Mouse (Mus musculus): Measurements from ENCODE around the gene Gabpa. TPM values are rescaled to one million over a fixed set of nuclear protein-coding genes. Genes with fewer than 3 reads are reported as not detected.

The Gabpa gene
- polyA plus RNA-seq, 1 experiment from 2014 or later: 13.9 TPM

GRCm38 (mm10) chr16:84835441-84835822 is 707 bp downstream of the Gabpa start, which contains the start of gene Atp5j:
Gene Atp5j (minus strand): TSS chr16:84835625.
- ATAC-seq (peak; percentile 71), DNase-seq (ENCODE audit: low spot score) (peak; percentile 90)
- peak within 1 kb of the TSS; percentile 92 for H3K4me3 ChIP-seq (ENCODE audit: low read depth, low read length)
- peaks cover 4% of the 10 kb centered on the region; the same call in 1 of the 2 replicates for H3K4me1 ChIP-seq (ENCODE audit: insufficient read depth, low read depth, low read length)
- no peak for TF ChIP-seq EP300 (IDR thresholded peaks at IDR 0.05)
- TF ChIP-seq CTCF (IDR thresholded peaks at IDR 0.05): no peak
- H3K4me2 ChIP-seq (replicated peaks; ENCODE audit: low read depth, low read length): peak within 1 kb of the TSS; percentile 78
- H3K36me3 ChIP-seq (ENCODE audit: insufficient read depth, low read length): peaks cover 8% of the 10 kb centered on the region; the same call in 1 of the 2 replicates
- WGBS: under 1% methylated on average over 33 of the region's 57 CpGs
- H3K9me3 ChIP-seq (ENCODE audit: low read length): no peaks in the 10 kb centered on the region
- peak within 1 kb of the TSS; percentile 97 for H3K9ac ChIP-seq (replicated peaks; ENCODE audit: low read depth)
- no peaks in the 10 kb centered on the region for H3K27me3 ChIP-seq (replicated peaks; ENCODE audit: insufficient read depth, low read length)
- H3K27ac ChIP-seq (ENCODE audit: low read length): peak within 1 kb of the TSS; percentile 98

- ATAC-seq (no peak), DNase-seq (ENCODE audit: low spot score) (peak; percentile 77)
- TF ChIP-seq CTCF (IDR thresholded peaks at IDR 0.05): no peak
- TF ChIP-seq EP300 (IDR thresholded peaks at IDR 0.05): no peak
- H3K27ac ChIP-seq (ENCODE audit: low read length): peak overlapping the region; percentile 98
- peaks cover 4% of the 10 kb centered on the region; the same call in 1 of the 2 replicates for H3K4me1 ChIP-seq (ENCODE audit: insufficient read depth, low read depth, low read length)
- H3K27me3 ChIP-seq (replicated peaks; ENCODE audit: insufficient read depth, low read length): no peaks in the 10 kb centered on the region
- H3K4me3 ChIP-seq (ENCODE audit: low read depth, low read length): peak overlapping the region; percentile 92
- H3K9me3 ChIP-seq (ENCODE audit: low read length): no peaks in the 10 kb centered on the region
- 6% methylated on average over 22 of the region's 29 CpGs for WGBS
- H3K9ac ChIP-seq (replicated peaks; ENCODE audit: low read depth): peak overlapping the region; percentile 97
- peaks cover 5% of the 10 kb centered on the region; the same call in 1 of the 2 replicates for H3K36me3 ChIP-seq (ENCODE audit: insufficient read depth, low read length)
- peak overlapping the region; percentile 78 for H3K4me2 ChIP-seq (replicated peaks; ENCODE audit: low read depth, low read length)
Measured at GRCm38 (mm10) chr16:84835823-84836743, 1.4 kb downstream of the Gabpa start.

- ATAC-seq (no peak), DNase-seq (ENCODE audit: low spot score) (no peak)
- Histone ChIP-seq H3K36me3 (ENCODE audit: insufficient read depth, low read length) (no peaks in the 10 kb centered on the region; the same call in 1 of the 2 replicates), H3K4me1 (ENCODE audit: insufficient read depth, low read depth, low read length) (peaks cover 4% of the 10 kb centered on the region; the same call in 1 of the 2 replicates), H3K27me3 (replicated peaks; ENCODE audit: insufficient read depth, low read length) (no peaks in the 10 kb centered on the region), H3K4me3 (ENCODE audit: low read depth, low read length) (no peak overlapping the region), H3K27ac (ENCODE audit: low read length) (no peak overlapping the region), H3K4me2 (replicated peaks; ENCODE audit: low read depth, low read length) (no peak overlapping the region), H3K9ac (replicated peaks; ENCODE audit: low read depth) (no peak overlapping the region), H3K9me3 (ENCODE audit: low read length) (no peaks in the 10 kb centered on the region)
- no peak for TF ChIP-seq EP300 (IDR thresholded peaks at IDR 0.05)
- TF ChIP-seq CTCF (IDR thresholded peaks at IDR 0.05): no peak
- WGBS: 74% methylated on average over 2 of the region's 2 CpGs
Measured at GRCm38 (mm10) chr16:84838576-84838975, 3.9 kb downstream of the Gabpa start.

- TF ChIP-seq EP300 (IDR thresholded peaks at IDR 0.05) (peak; percentile 67), CTCF (IDR thresholded peaks at IDR 0.05) (no peak)
- H3K36me3 ChIP-seq (ENCODE audit: insufficient read depth, low read length): peaks cover 37% of the 10 kb centered on the region; the same call in 1 of the 2 replicates
- peak; percentile 23; the same call in 1 of the 2 replicates for ATAC-seq
- H3K27ac ChIP-seq (ENCODE audit: low read length): no peak overlapping the region
- H3K4me3 ChIP-seq (ENCODE audit: low read depth, low read length): no peak overlapping the region
- H3K4me2 ChIP-seq (replicated peaks; ENCODE audit: low read depth, low read length): no peak overlapping the region
- no peaks in the 10 kb centered on the region for H3K4me1 ChIP-seq (ENCODE audit: insufficient read depth, low read depth, low read length)
- 64% methylated on average over 6 of the region's 6 CpGs for WGBS
- DNase-seq (ENCODE audit: low spot score): no peak
- no peaks in the 10 kb centered on the region for H3K9me3 ChIP-seq (ENCODE audit: low read length)
- no peaks in the 10 kb centered on the region for H3K27me3 ChIP-seq (replicated peaks; ENCODE audit: insufficient read depth, low read length)
- H3K9ac ChIP-seq (replicated peaks; ENCODE audit: low read depth): no peak overlapping the region
Measured at GRCm38 (mm10) chr16:84853492-84853891, 18.8 kb downstream of the Gabpa start.

GRCm38 (mm10) chr16:84864656-84865055 is 29.9 kb downstream of the Gabpa start:
- no peaks in the 10 kb centered on the region for H3K9me3 ChIP-seq (ENCODE audit: low read length)
- 84% methylated on average over 8 of the region's 8 CpGs for WGBS
- H3K9ac ChIP-seq (replicated peaks; ENCODE audit: low read depth): no peak overlapping the region
- H3K4me1 ChIP-seq (ENCODE audit: insufficient read depth, low read depth, low read length): no peaks in the 10 kb centered on the region
- peaks cover 18% of the 10 kb centered on the region; the same call in 1 of the 2 replicates for H3K36me3 ChIP-seq (ENCODE audit: insufficient read depth, low read length)
- H3K4me3 ChIP-seq (ENCODE audit: low read depth, low read length): no peak overlapping the region
- DNase-seq (ENCODE audit: low spot score): no peak
- H3K27me3 ChIP-seq (replicated peaks; ENCODE audit: insufficient read depth, low read length): no peaks in the 10 kb centered on the region
- ATAC-seq: no peak
- no peak for TF ChIP-seq CTCF (IDR thresholded peaks at IDR 0.05)
- no peak for TF ChIP-seq EP300 (IDR thresholded peaks at IDR 0.05)
- no peak overlapping the region for H3K4me2 ChIP-seq (replicated peaks; ENCODE audit: low read depth, low read length)
- H3K27ac ChIP-seq (ENCODE audit: low read length): no peak overlapping the region

- Histone ChIP-seq H3K4me2 (replicated peaks; ENCODE audit: low read depth, low read length) (no peak overlapping the region), H3K36me3 (ENCODE audit: insufficient read depth, low read length) (no peaks in the 10 kb centered on the region), H3K27ac (ENCODE audit: low read length) (no peak overlapping the region), H3K27me3 (replicated peaks; ENCODE audit: insufficient read depth, low read length) (no peaks in the 10 kb centered on the region), H3K9ac (replicated peaks; ENCODE audit: low read depth) (no peak overlapping the region), H3K9me3 (ENCODE audit: low read length) (no peaks in the 10 kb centered on the region), H3K4me1 (ENCODE audit: insufficient read depth, low read depth, low read length) (no peaks in the 10 kb centered on the region), H3K4me3 (ENCODE audit: low read depth, low read length) (no peak overlapping the region)
- TF ChIP-seq EP300 (IDR thresholded peaks at IDR 0.05): no peak
- TF ChIP-seq CTCF (IDR thresholded peaks at IDR 0.05): no peak
- ATAC-seq (no peak), DNase-seq (ENCODE audit: low spot score) (no peak)
- WGBS: 75% methylated on average over 8 of the region's 8 CpGs
Measured at GRCm38 (mm10) chr16:84873805-84874204, 39.1 kb downstream of the Gabpa start.
